Mouse (Mus musculus) midbrain, embryonic 11.5 days (tissue): ENCODE data around the gene Rft1. TPM values are rescaled to one million over a fixed set of nuclear protein-coding genes. Genes with fewer than 3 reads are reported as not detected.
A peak's percentile ranks its signal among the peaks of the same experiment; 100 is the strongest.
"Not testable (repeated sequence)": the region's sequence is repeated elsewhere in the genome, so short reads cannot be mapped to it uniquely, and the experiment has no call there.

Source experiments
- ATAC-seq: fragments of 200-750 bp; cut with Nextera tagmentation; 2 replicates; pipeline ENCODE4 v1.8.0; 2017; ENCODE audit warnings: moderate TSS enrichment, moderate library complexity; ENCODE audit not compliant: low FRiP score
- DNase-seq: peaks from one replicate; pipeline ENCODE4 v3.0.0; 2015; ENCODE audit warnings: low spot score; ENCODE audit errors: missing footprints
- H3K27ac ChIP-seq: fragments of 300-500 bp; sonication (generic); 2 replicates; pipeline ENCODE4 v1.5.1; 2014; ENCODE audit warnings: low read depth, low read length
- H3K27me3 ChIP-seq: fragments of 300-500 bp; sonication (generic); 2 replicates; pipeline ENCODE4 v1.6.1; 2014; ENCODE audit warnings: mild to moderate bottlenecking, low read length, moderate library complexity, mixed read lengths; ENCODE audit not compliant: control insufficient read depth, insufficient read depth
- H3K36me3 ChIP-seq: fragments of 300-500 bp; sonication (generic); 2 replicates; pipeline ENCODE4 v1.6.1; 2014; ENCODE audit warnings: mild to moderate bottlenecking, low read length, moderate library complexity, mixed read lengths; ENCODE audit not compliant: control insufficient read depth, insufficient read depth
- H3K4me1 ChIP-seq: fragments of 300-500 bp; sonication (generic); 2 replicates; pipeline ENCODE4 v1.6.1; 2014; ENCODE audit warnings: low read length; ENCODE audit not compliant: control insufficient read depth, insufficient read depth
- H3K4me2 ChIP-seq: fragments of 300-500 bp; sonication (generic); 2 replicates; pipeline ENCODE4 v1.6.1; 2014; ENCODE audit warnings: mild to moderate bottlenecking, moderate library complexity
- H3K4me3 ChIP-seq: fragments of 300-500 bp; sonication (generic); 2 replicates; pipeline ENCODE4 v1.5.1; 2014; ENCODE audit warnings: low read depth, low read length
- H3K9ac ChIP-seq: fragments of 300-500 bp; sonication (generic); 2 replicates; pipeline ENCODE4 v1.6.1; 2014; ENCODE audit warnings: low read length
- H3K9me3 ChIP-seq: fragments of 300-500 bp; sonication (generic); 2 replicates; pipeline ENCODE4 v1.6.1; 2016; ENCODE audit warnings: low read length; ENCODE audit not compliant: control insufficient read depth
- WGBS: fragments of 180-500 bp; shearing (Covaris S2); extraction: QIAGEN DNeasy Blood & Tissue Kit; methylation state at CpG from one replicate; pipeline ENCODE4 v1.1.7; 2014; 5-methylcytosine and 5-hydroxymethylcytosine counted together
- polyA plus RNA-seq: library from polyadenylated mRNA; unstranded; fragments of >200 nt; fragmentation: Nextera tagmentation; extraction: Ambion mirVana; gene quantifications from 2 replicates; pipeline ENCODE4 v1.2.1, GENCODE M21; 2014

Gene Rft1
- polyA plus RNA-seq, 1 experiment from 2014 or later, result 11.0 TPM

- H3K36me3 ChIP-seq, result no peaks in the 10 kb centered on the region
- H3K27ac ChIP-seq, result no peak overlapping the region
- no peaks in the 10 kb centered on the region for H3K27me3 ChIP-seq
- H3K9me3 ChIP-seq, result no peaks in the 10 kb centered on the region
- no peak for DNase-seq
- H3K4me1 ChIP-seq, result no peaks in the 10 kb centered on the region
- WGBS, result 79% methylated on average over 8 of the region's 8 CpGs
- no peak overlapping the region for H3K4me2 ChIP-seq
- no peak overlapping the region for H3K4me3 ChIP-seq
- H3K9ac ChIP-seq, result no peak overlapping the region
- ATAC-seq, result no peak
These were observed 50.1 kb downstream of the Rft1 start for GRCm38 (mm10) chr14:30704098-30704855.

GRCm38 (mm10) chr14:30711892-30712291 lies 57.7 kb downstream of the Rft1 start:
- WGBS, result 87% methylated on average over 2 of the region's 2 CpGs
- no peak overlapping the region for H3K4me2 ChIP-seq
- DNase-seq, result no peak
- H3K4me3 ChIP-seq, result no peak overlapping the region
- H3K36me3 ChIP-seq, result no peaks in the 10 kb centered on the region
- no peaks in the 10 kb centered on the region for H3K9me3 ChIP-seq
- no peak for ATAC-seq
- H3K27me3 ChIP-seq, result peaks cover 8% of the 10 kb centered on the region
- H3K9ac ChIP-seq, result no peak overlapping the region
- H3K4me1 ChIP-seq, result peaks cover under 1% of the 10 kb centered on the region
- no peak overlapping the region for H3K27ac ChIP-seq

GRCm38 (mm10) chr14:30713769-30714168 lies 59.6 kb downstream of the Rft1 start:
- Histone ChIP-seq H3K4me3 (no peak overlapping the region), H3K9me3 (no peaks in the 10 kb centered on the region), H3K27ac (no peak overlapping the region), H3K9ac (no peak overlapping the region), H3K36me3 (no peaks in the 10 kb centered on the region), H3K4me1 (peaks cover 4% of the 10 kb centered on the region), H3K27me3 (peaks cover 8% of the 10 kb centered on the region), H3K4me2 (no peak overlapping the region)
- ATAC-seq, result no peak
- DNase-seq, result no peak
- 85% methylated on average over 1 of the region's 1 CpGs for WGBS

- Histone ChIP-seq H3K9me3 (no peaks in the 10 kb centered on the region), H3K4me3 (peak within 1 kb of the TSS; percentile 89), H3K4me1 (peaks cover 4% of the 10 kb centered on the region), H3K36me3 (no peaks in the 10 kb centered on the region), H3K27me3 (peaks cover 8% of the 10 kb centered on the region), H3K9ac (peak within 1 kb of the TSS; percentile 96), H3K27ac (peak within 1 kb of the TSS; percentile 94), H3K4me2 (peak within 1 kb of the TSS; percentile 78)
- DNase-seq, result peak; percentile 99
- WGBS, result 3% methylated on average over 81 of the region's 87 CpGs
- ATAC-seq, result peak; percentile 73
These were observed 60.8 kb downstream of the Rft1 start, which contains the start of gene Sfmbt1 for GRCm38 (mm10) chr14:30714799-30715617. Gene Sfmbt1, plus strand, starts transcription at chr14:30714849.

GRCm38 (mm10) chr14:30715618-30716050 lies 61.5 kb downstream of the Rft1 start:
- WGBS, result 0% methylated on average over 42 of the region's 68 CpGs

GRCm38 (mm10) chr14:30716051-30716952 lies 62.1 kb downstream of the Rft1 start:
- no peaks in the 10 kb centered on the region for H3K9me3 ChIP-seq
- peak overlapping the region; percentile 89 for H3K4me3 ChIP-seq
- H3K36me3 ChIP-seq, result no peaks in the 10 kb centered on the region
- H3K4me2 ChIP-seq, result peak overlapping the region; percentile 78
- H3K27me3 ChIP-seq, result peaks cover 8% of the 10 kb centered on the region
- H3K9ac ChIP-seq, result peak overlapping the region; percentile 96
- peak; percentile 60 for ATAC-seq
- under 1% methylated on average over 81 of the region's 106 CpGs for WGBS
- H3K27ac ChIP-seq, result peak overlapping the region; percentile 94
- peaks cover 4% of the 10 kb centered on the region for H3K4me1 ChIP-seq
- DNase-seq, result peak; percentile 96

More at GRCm38 (mm10) chr14:30715618-30716050, 61.5 kb downstream of the Rft1 start:
- no peaks in the 10 kb centered on the region for H3K9me3 ChIP-seq
- peaks cover 4% of the 10 kb centered on the region for H3K4me1 ChIP-seq
- H3K9ac ChIP-seq, result peak overlapping the region; percentile 96
- H3K4me2 ChIP-seq, result peak overlapping the region; percentile 78
- peak overlapping the region; percentile 94 for H3K27ac ChIP-seq
- ATAC-seq (peak; percentile 85), DNase-seq (no peak)
- H3K27me3 ChIP-seq, result peaks cover 8% of the 10 kb centered on the region
- peak overlapping the region; percentile 89 for H3K4me3 ChIP-seq
- no peaks in the 10 kb centered on the region for H3K36me3 ChIP-seq

- peak overlapping the region; percentile 96 for H3K9ac ChIP-seq
- H3K27me3 ChIP-seq, result peaks cover 8% of the 10 kb centered on the region
- no peaks in the 10 kb centered on the region for H3K36me3 ChIP-seq
- 5% methylated on average over 7 of the region's 7 CpGs for WGBS
- no peaks in the 10 kb centered on the region for H3K9me3 ChIP-seq
- H3K4me2 ChIP-seq, result peak overlapping the region; percentile 78
- H3K4me3 ChIP-seq, result peak overlapping the region; percentile 89
- peaks cover 4% of the 10 kb centered on the region for H3K4me1 ChIP-seq
- H3K27ac ChIP-seq, result no peak overlapping the region
- DNase-seq (peak; percentile 91), ATAC-seq (no peak)
These were observed 62.8 kb downstream of the Rft1 start for GRCm38 (mm10) chr14:30716953-30717285.

- not testable (repeated sequence) for H3K27ac ChIP-seq, H3K4me2 ChIP-seq, H3K9ac ChIP-seq, DNase-seq, H3K9me3 ChIP-seq, H3K4me1 ChIP-seq, H3K27me3 ChIP-seq, H3K36me3 ChIP-seq, H3K4me3 ChIP-seq, ATAC-seq
- WGBS, result 100% methylated on average over 1 of the region's 1 CpGs
These were observed 64.5 kb downstream of the Rft1 start for GRCm38 (mm10) chr14:30718696-30719095.
